ENCODE assay signal across 10 mouse cellular contexts in the genomic region with DNA sequence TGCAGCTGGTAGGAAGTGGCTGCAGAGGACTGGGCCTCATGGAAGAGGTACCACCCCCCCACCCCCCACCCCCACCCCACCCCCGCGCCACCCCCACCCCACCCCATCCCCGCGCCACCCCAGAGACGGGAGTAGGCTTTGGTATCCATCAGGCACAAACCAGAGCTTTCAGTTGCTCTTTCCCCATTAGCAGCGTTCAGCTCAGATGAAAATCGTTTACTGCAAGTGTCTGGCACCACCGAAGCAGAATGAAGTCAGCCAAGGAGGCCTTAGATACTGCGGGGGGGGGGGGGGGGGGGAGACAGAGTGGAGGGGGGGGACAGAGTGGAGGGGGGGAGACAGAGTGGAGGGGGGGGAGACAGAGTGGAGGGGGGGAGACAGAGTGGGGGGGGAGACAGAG. TPM values are rescaled to one million over a fixed set of nuclear protein-coding genes. Genes with fewer than 3 reads are reported as not detected.
DNase-seq lines count a peak whose midpoint lies in the region; ATAC-seq and TF ChIP-seq lines count a peak whose summit lies in the region.
"Had no signal": no experiment of that assay in that cellular context is flagged by ENCODE, and none has a peak within 500 bp of the region (broad histone marks: within the 10 kb centered on the region; RNA-seq: fewer than 3 reads in every experiment).

No protein-coding gene starts in this region.

- no peak for TF ChIP-seq POLR2A in spleen, adult 2 months (IDR thresholded peaks at IDR 0.05; ENCODE audit: low read depth, low read length)
- TF ChIP-seq POLR2A in limb, embryonic 14.5 days (IDR thresholded peaks at IDR 0.05; ENCODE audit: borderline replicate concordance, extremely low read depth, insufficient read depth, insufficient read length), result no peak

- no peaks in the 10 kb centered on the region for H3K27me3 ChIP-seq in forebrain, embryonic 10.5 days (ENCODE audit: poor library complexity, severe bottlenecking)
- no peaks in the 10 kb centered on the region for H3K27me3 ChIP-seq in forebrain, embryonic 11.5 days (ENCODE audit: control insufficient read depth, insufficient read depth, low read length)
- no peaks in the 10 kb centered on the region for H3K27me3 ChIP-seq in hindbrain, embryonic 12.5 days
- no peaks in the 10 kb centered on the region for H3K27me3 ChIP-seq in hindbrain, embryonic 14.5 days (ENCODE audit: control insufficient read depth, insufficient read depth, low read length)
- no peaks in the 10 kb centered on the region for H3K27me3 ChIP-seq in spleen, adult 2 months (ENCODE audit: control insufficient read depth, insufficient read depth, low read length)
- no peaks in the 10 kb centered on the region for H3K27me3 ChIP-seq in limb, embryonic 14.5 days (ENCODE audit: control insufficient read depth, insufficient read depth, low read length)
- H3K27me3 ChIP-seq: limb, embryonic 15.5 days had no signal

- ATAC-seq in forebrain, embryonic 11.5 days (replicated peaks; ENCODE audit: low FRiP score), result no peak
- ATAC-seq in hindbrain, embryonic 12.5 days (ENCODE audit: low FRiP score), result no peak
- no peak for ATAC-seq in hindbrain, embryonic 14.5 days (ENCODE audit: low FRiP score)
- ATAC-seq in limb, embryonic 14.5 days (ENCODE audit: low FRiP score, low read depth), result peak; percentile 38; the same call in 1 of the 2 replicates

- peaks cover 58% of the 10 kb centered on the region for H3K4me1 ChIP-seq in forebrain, embryonic 10.5 days
- H3K4me1 ChIP-seq in forebrain, embryonic 11.5 days (replicated peaks; ENCODE audit: control insufficient read depth, insufficient read depth, low read length), result peaks cover 21% of the 10 kb centered on the region
- peaks cover 56% of the 10 kb centered on the region for H3K4me1 ChIP-seq in hindbrain, embryonic 12.5 days
- H3K4me1 ChIP-seq in hindbrain, embryonic 14.5 days (replicated peaks; ENCODE audit: control insufficient read depth, insufficient read depth, low read length), result peaks cover 50% of the 10 kb centered on the region
- H3K4me1 ChIP-seq in spleen, adult 2 months (ENCODE audit: control insufficient read depth, insufficient read depth, insufficient read length), result peaks cover 53% of the 10 kb centered on the region; the same call in 1 of the 2 replicates
- peaks cover 40% of the 10 kb centered on the region for H3K4me1 ChIP-seq in limb, embryonic 14.5 days (ENCODE audit: control insufficient read depth, insufficient read depth, low read length)

- peak overlapping the region; percentile 48; the same call in 1 of the 2 replicates for H3K27ac ChIP-seq in forebrain, embryonic 10.5 days
- no peak overlapping the region for H3K27ac ChIP-seq in forebrain, embryonic 11.5 days (ENCODE audit: low read depth, low read length)
- H3K27ac ChIP-seq in hindbrain, embryonic 12.5 days, result peak overlapping the region; percentile 74; the same call in 1 of the 2 replicates
- H3K27ac ChIP-seq in hindbrain, embryonic 14.5 days, result no peak overlapping the region
- H3K27ac ChIP-seq in spleen, adult 2 months (ENCODE audit: insufficient read depth, low read length), result peak overlapping the region; percentile 14; the same call in 1 of the 2 replicates
- peak overlapping the region; percentile 55; the same call in 1 of the 2 replicates for H3K27ac ChIP-seq in limb, embryonic 14.5 days (replicated peaks; ENCODE audit: low read depth, low read length)

- H3K36me3 ChIP-seq in forebrain, embryonic 10.5 days (replicated peaks), result peaks cover 61% of the 10 kb centered on the region
- H3K36me3 ChIP-seq in forebrain, embryonic 11.5 days (ENCODE audit: control insufficient read depth, insufficient read depth, low read length), result no peaks in the 10 kb centered on the region
- no peaks in the 10 kb centered on the region for H3K36me3 ChIP-seq in hindbrain, embryonic 12.5 days
- H3K36me3 ChIP-seq in hindbrain, embryonic 14.5 days (replicated peaks; ENCODE audit: control insufficient read depth, insufficient read depth), result no peaks in the 10 kb centered on the region
- no peaks in the 10 kb centered on the region for H3K36me3 ChIP-seq in spleen, adult 2 months (ENCODE audit: control insufficient read depth, insufficient read depth, low read length)
- H3K36me3 ChIP-seq in limb, embryonic 14.5 days (ENCODE audit: control insufficient read depth, insufficient read depth, low read length), result no peaks in the 10 kb centered on the region
- H3K36me3 ChIP-seq: limb, embryonic 15.5 days had no signal

- no peaks in the 10 kb centered on the region for H3K9me3 ChIP-seq in forebrain, embryonic 10.5 days
- no peaks in the 10 kb centered on the region for H3K9me3 ChIP-seq in forebrain, embryonic 11.5 days (ENCODE audit: control insufficient read depth, low read length)
- H3K9me3 ChIP-seq in hindbrain, embryonic 12.5 days (replicated peaks), result no peaks in the 10 kb centered on the region
- H3K9me3 ChIP-seq in hindbrain, embryonic 14.5 days (ENCODE audit: control insufficient read depth, low read length), result no peaks in the 10 kb centered on the region
- H3K9me3 ChIP-seq in limb, embryonic 14.5 days (ENCODE audit: control insufficient read depth, low read length), result no peaks in the 10 kb centered on the region
- H3K9me3 ChIP-seq: limb, embryonic 15.5 days had no signal

- H3K9ac ChIP-seq in forebrain, embryonic 11.5 days (ENCODE audit: low read length), result no peak overlapping the region
- no peak overlapping the region for H3K9ac ChIP-seq in hindbrain, embryonic 12.5 days
- H3K9ac ChIP-seq in hindbrain, embryonic 14.5 days, result no peak overlapping the region
- H3K9ac ChIP-seq in limb, embryonic 14.5 days (ENCODE audit: low read depth, low read length, severe bottlenecking), result no peak overlapping the region
- H3K9ac ChIP-seq: limb, embryonic 15.5 days had no signal

- no peak overlapping the region for H3K4me2 ChIP-seq in forebrain, embryonic 11.5 days (ENCODE audit: low read depth, low read length, severe bottlenecking)
- no peak overlapping the region for H3K4me2 ChIP-seq in hindbrain, embryonic 12.5 days (replicated peaks)
- no peak overlapping the region for H3K4me2 ChIP-seq in hindbrain, embryonic 14.5 days (replicated peaks)
- no peak overlapping the region for H3K4me2 ChIP-seq in limb, embryonic 14.5 days (replicated peaks; ENCODE audit: low read depth, low read length, severe bottlenecking)
- H3K4me2 ChIP-seq: limb, embryonic 15.5 days had no signal

- H3K4me3 ChIP-seq in forebrain, embryonic 10.5 days, result no peak overlapping the region
- no peak overlapping the region for H3K4me3 ChIP-seq in forebrain, embryonic 11.5 days (ENCODE audit: low read depth, low read length)
- no peak overlapping the region for H3K4me3 ChIP-seq in hindbrain, embryonic 12.5 days
- H3K4me3 ChIP-seq in hindbrain, embryonic 14.5 days (replicated peaks; ENCODE audit: low read length), result no peak overlapping the region
- no peak overlapping the region for H3K4me3 ChIP-seq in spleen, adult 2 months (ENCODE audit: extremely low read depth, insufficient read depth, insufficient read length)
- H3K4me3 ChIP-seq in limb, embryonic 14.5 days (replicated peaks; ENCODE audit: low read length), result no peak overlapping the region
- H3K4me3 ChIP-seq: limb, embryonic 15.5 days had no signal

- DNase-seq in forebrain, embryonic 10.5 days (ENCODE audit: extremely low spot score, low spot score), result no peak
- DNase-seq in forebrain, embryonic 11.5 days (ENCODE audit: low spot score), result no peak
- no peak for DNase-seq in hindbrain, embryonic 14.5 days (ENCODE audit: low spot score)
- DNase-seq in spleen, adult 2 months (ENCODE audit: low read depth in 1 of 2, low spot score in 2 of 2), result no peak
- DNase-seq in spleen, adult 12 weeks (ENCODE audit: low spot score), result no peak
- DNase-seq in limb, embryonic 14.5 days (ENCODE audit: low spot score), result no peak
- no peak for DNase-seq in yolk sac, embryonic 10.5 days (ENCODE audit: low spot score)
- DNase-seq: kidney, postnatal 10 days had no signal

- TF ChIP-seq CTCF in spleen, adult 2 months (IDR thresholded peaks at IDR 0.05; ENCODE audit: extremely low read depth, insufficient read depth, insufficient read length, insufficient replicate concordance), result no peak

- WGBS in forebrain, embryonic 10.5 days, result 23% methylated on average over 8 of the region's 9 CpGs
- WGBS in forebrain, embryonic 11.5 days, result no CpG with 5 or more reads among the region's 9 CpGs
- WGBS in hindbrain, embryonic 12.5 days, result 23% methylated on average over 7 of the region's 9 CpGs
- WGBS in hindbrain, embryonic 14.5 days, result 10% methylated on average over 7 of the region's 9 CpGs
- WGBS in spleen, adult 2 months, result 6% methylated on average over 8 of the region's 9 CpGs
- 3% methylated on average over 8 of the region's 9 CpGs for WGBS in limb, embryonic 14.5 days

RNA-seq across cellular contexts. Expression of a gene that starts 28.8 kb away (rescaled TPM):
- polyA plus RNA-seq in forebrain, embryonic 10.5 days (2016; fragmentation: Nextera tagmentation; extraction: Ambion mirVana), result 0.07 and 0.10 TPM in 2 replicates
- 0.19 TPM in 1 of 2 replicates, not detected in the other for polyA plus RNA-seq in forebrain, embryonic 11.5 days (2014; fragmentation: Nextera tagmentation; extraction: Ambion mirVana)
- 0.20 and 0.43 TPM in 2 replicates for polyA plus RNA-seq in hindbrain, embryonic 12.5 days (2016; fragmentation: Nextera tagmentation; extraction: Ambion mirVana)
- polyA plus RNA-seq in hindbrain, embryonic 14.5 days (2014; fragmentation: Nextera tagmentation; extraction: Ambion mirVana), result not detected in 2 replicates
- polyA plus RNA-seq in spleen, adult 2 months (2012; rRNA removed), result 0.23 and 0.31 TPM in 2 replicates
- 1.2 and 2.1 TPM in 2 replicates for polyA plus RNA-seq in limb, embryonic 14.5 days (2012; rRNA removed)
- polyA plus RNA-seq in limb, embryonic 14.5 days (2014; fragmentation: Nextera tagmentation; extraction: Ambion mirVana), result 0.44 and 0.78 TPM in 2 replicates

RNA-seq across cellular contexts. Expression of a gene that starts 45.2 kb away (rescaled TPM):
- polyA plus RNA-seq in forebrain, embryonic 10.5 days (2016; fragmentation: Nextera tagmentation; extraction: Ambion mirVana), result 24.7 and 25.8 TPM in 2 replicates
- 26.3 and 27.3 TPM in 2 replicates for polyA plus RNA-seq in forebrain, embryonic 11.5 days (2014; fragmentation: Nextera tagmentation; extraction: Ambion mirVana)
- 21.4 and 22.3 TPM in 2 replicates for polyA plus RNA-seq in hindbrain, embryonic 12.5 days (2016; fragmentation: Nextera tagmentation; extraction: Ambion mirVana)
- 21.2 and 26.2 TPM in 2 replicates for polyA plus RNA-seq in hindbrain, embryonic 14.5 days (2014; fragmentation: Nextera tagmentation; extraction: Ambion mirVana)
- polyA plus RNA-seq in spleen, adult 2 months (2012; rRNA removed), result 3.2 and 5.7 TPM in 2 replicates
- 12.5 and 13.1 TPM in 2 replicates for polyA plus RNA-seq in limb, embryonic 14.5 days (2012; rRNA removed)
- polyA plus RNA-seq in limb, embryonic 14.5 days (2014; fragmentation: Nextera tagmentation; extraction: Ambion mirVana), result 21.4 and 22.9 TPM in 2 replicates

Comparison
In these comparisons a context has a peak if more than half of its experiments do, and no peak if none do; other contexts are left out.
1. H3K27ac ChIP-seq: peak in forebrain, embryonic 10.5 days (single experiment), hindbrain, embryonic 12.5 days (single experiment), spleen, adult 2 months (single experiment) and limb, embryonic 14.5 days (single experiment); none in forebrain, embryonic 11.5 days (single experiment) and hindbrain, embryonic 14.5 days (single experiment).